Mouse (Mus musculus): Measurements from ENCODE around the gene Zfp213. TPM values are rescaled to one million over a fixed set of nuclear protein-coding genes. Genes with fewer than 3 reads are reported as not detected.
A peak's percentile ranks its signal among the peaks of the same experiment; 100 is the strongest.

Gene Zfp213
- polyA plus RNA-seq, 1 experiment from 2014 or later = 17.0 TPM

DNA sequence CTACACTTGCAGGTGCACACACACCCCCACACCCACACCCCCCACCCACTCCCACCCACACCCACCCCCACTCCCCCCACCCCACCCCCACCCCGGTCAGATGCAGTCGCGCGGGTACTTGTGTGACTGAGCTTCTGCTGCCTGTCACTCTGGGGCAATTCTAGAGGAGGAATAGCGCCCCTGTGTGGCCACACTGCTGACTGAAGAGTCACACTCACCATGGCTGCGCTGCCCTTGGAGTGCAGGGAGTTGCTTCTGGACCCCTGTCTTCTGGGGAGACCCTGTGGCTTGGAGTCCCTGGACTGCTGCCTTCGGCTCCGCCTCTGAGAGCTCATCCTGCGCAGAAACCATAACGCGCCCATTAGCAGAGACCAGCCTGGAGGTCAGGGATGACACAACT, 4.3 kb downstream of the Zfp213 start:
- Histone ChIP-seq H3K9ac (ENCODE audit: low read depth, low read length) (no peak overlapping the region), H3K27me3 (replicated peaks; ENCODE audit: control insufficient read depth, insufficient read depth, low read length) (no peaks in the 10 kb centered on the region), H3K9me3 (ENCODE audit: control insufficient read depth, low read length) (no peaks in the 10 kb centered on the region), H3K4me3 (ENCODE audit: low read length) (no peak overlapping the region), H3K4me1 (ENCODE audit: control insufficient read depth, insufficient read depth, low read depth, low read length) (peaks cover 9% of the 10 kb centered on the region), H3K4me2 (ENCODE audit: low read length) (no peak overlapping the region), H3K27ac (ENCODE audit: low read depth, low read length) (no peak overlapping the region), H3K36me3 (ENCODE audit: control insufficient read depth, insufficient read depth, low read length) (peaks cover 43% of the 10 kb centered on the region)
- ATAC-seq = no peak
- 43% methylated on average over 11 of the region's 11 CpGs for WGBS

DNA sequence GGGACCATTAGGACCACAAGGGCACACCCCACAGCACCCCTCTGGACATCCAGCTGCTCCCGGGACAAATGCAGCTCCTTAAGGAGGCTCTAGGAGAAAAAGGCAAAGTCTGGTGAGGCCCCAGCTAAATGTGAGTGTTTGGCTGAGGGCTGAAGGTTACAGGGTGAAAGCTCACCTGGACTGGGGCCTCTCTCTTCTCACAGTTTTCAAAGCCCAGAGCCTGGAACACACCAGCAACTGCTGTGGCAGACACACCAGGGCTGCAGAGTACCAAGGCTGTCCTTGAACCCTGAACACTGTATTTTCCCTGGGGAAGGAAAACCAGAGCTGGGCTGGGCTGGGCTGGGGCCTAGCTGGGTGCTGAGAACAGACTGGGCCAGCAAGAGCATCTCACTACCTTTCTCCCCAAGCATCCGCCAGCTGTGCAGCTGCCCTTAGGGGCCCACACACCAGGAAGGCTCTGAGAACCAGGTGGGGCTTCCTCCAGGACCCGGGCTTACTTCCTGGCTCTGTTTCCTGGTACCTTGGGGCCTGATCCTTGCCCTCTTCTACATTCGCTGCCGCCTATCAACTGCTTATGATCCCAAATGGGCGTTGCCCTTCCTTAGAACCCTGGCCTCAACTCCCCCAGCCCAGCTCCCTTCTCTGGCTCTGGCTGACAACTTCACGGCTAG, 8.7 kb downstream of the Zfp213 start:
- Histone ChIP-seq H3K4me2 (ENCODE audit: low read length) (no peak overlapping the region), H3K27ac (ENCODE audit: low read depth, low read length) (no peak overlapping the region), H3K36me3 (ENCODE audit: control insufficient read depth, insufficient read depth, low read length) (peaks cover 35% of the 10 kb centered on the region), H3K27me3 (replicated peaks; ENCODE audit: control insufficient read depth, insufficient read depth, low read length) (no peaks in the 10 kb centered on the region), H3K4me1 (ENCODE audit: control insufficient read depth, insufficient read depth, low read depth, low read length) (no peaks in the 10 kb centered on the region; the same call in 1 of the 2 replicates), H3K9me3 (ENCODE audit: control insufficient read depth, low read length) (no peaks in the 10 kb centered on the region), H3K9ac (ENCODE audit: low read depth, low read length) (no peak overlapping the region), H3K4me3 (ENCODE audit: low read length) (no peak overlapping the region)
- ATAC-seq = no peak
- 86% methylated on average over 6 of the region's 7 CpGs for WGBS

DNA sequence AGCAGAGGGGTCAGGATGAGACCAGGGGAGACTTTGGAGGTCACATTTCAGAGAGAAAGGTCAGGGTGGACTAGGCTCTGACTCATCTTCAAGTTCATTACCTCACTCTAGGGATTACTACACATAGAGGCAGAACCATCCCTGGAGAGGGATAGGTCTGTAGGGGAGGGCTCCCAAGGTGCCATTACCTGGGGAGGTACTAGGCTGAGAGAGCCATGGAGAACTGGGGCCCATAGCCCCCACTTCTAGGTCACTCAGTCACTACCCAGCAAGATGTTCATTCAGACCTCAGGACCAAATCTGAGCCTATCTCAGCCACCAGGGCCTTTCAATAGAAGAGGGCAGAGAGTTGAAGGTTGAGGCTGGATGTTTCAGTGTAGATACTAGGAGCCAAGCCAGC, 9.7 kb downstream of the Zfp213 start:
- no peak for ATAC-seq
- Histone ChIP-seq H3K27ac (ENCODE audit: low read depth, low read length) (no peak overlapping the region), H3K27me3 (replicated peaks; ENCODE audit: control insufficient read depth, insufficient read depth, low read length) (no peaks in the 10 kb centered on the region), H3K9me3 (ENCODE audit: control insufficient read depth, low read length) (no peaks in the 10 kb centered on the region), H3K4me2 (ENCODE audit: low read length) (no peak overlapping the region), H3K9ac (ENCODE audit: low read depth, low read length) (no peak overlapping the region), H3K4me1 (ENCODE audit: control insufficient read depth, insufficient read depth, low read depth, low read length) (no peaks in the 10 kb centered on the region; the same call in none of the 2 replicates), H3K36me3 (ENCODE audit: control insufficient read depth, insufficient read depth, low read length) (peaks cover 34% of the 10 kb centered on the region), H3K4me3 (ENCODE audit: low read length) (no peak overlapping the region)

DNA sequence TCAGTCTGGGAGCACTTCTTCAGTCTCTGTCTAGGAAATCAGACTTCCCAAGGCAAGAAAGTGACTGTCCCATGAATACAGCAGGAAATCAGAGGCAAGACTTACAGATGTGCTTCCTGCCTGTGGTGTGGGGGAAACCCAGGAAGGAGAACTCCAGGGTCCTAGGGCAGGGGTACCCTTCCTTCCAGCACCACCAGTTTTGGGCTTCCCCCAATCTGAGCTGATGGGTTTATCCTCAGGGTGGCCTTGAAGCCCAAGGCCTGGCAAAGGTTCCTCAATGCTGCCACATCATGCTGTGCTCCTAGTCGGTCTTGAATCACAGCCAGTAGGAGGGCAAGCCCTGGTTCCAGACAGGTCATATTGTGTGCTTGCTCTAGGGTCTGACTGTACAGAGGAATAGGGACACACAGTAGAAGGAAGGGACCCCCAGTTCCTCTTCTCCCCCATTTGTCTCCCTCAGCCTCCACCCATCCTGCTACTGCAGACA, 10.4 kb downstream of the Zfp213 start:
- ATAC-seq = no peak
- Histone ChIP-seq H3K4me3 (ENCODE audit: low read length) (no peak overlapping the region), H3K4me2 (ENCODE audit: low read length) (no peak overlapping the region), H3K27me3 (replicated peaks; ENCODE audit: control insufficient read depth, insufficient read depth, low read length) (no peaks in the 10 kb centered on the region), H3K27ac (ENCODE audit: low read depth, low read length) (no peak overlapping the region), H3K9ac (ENCODE audit: low read depth, low read length) (no peak overlapping the region), H3K36me3 (ENCODE audit: control insufficient read depth, insufficient read depth, low read length) (peaks cover 27% of the 10 kb centered on the region), H3K4me1 (ENCODE audit: control insufficient read depth, insufficient read depth, low read depth, low read length) (no peaks in the 10 kb centered on the region; the same call in none of the 2 replicates), H3K9me3 (ENCODE audit: control insufficient read depth, low read length) (no peaks in the 10 kb centered on the region)
- WGBS = 86% methylated on average over 1 of the region's 1 CpGs

DNA sequence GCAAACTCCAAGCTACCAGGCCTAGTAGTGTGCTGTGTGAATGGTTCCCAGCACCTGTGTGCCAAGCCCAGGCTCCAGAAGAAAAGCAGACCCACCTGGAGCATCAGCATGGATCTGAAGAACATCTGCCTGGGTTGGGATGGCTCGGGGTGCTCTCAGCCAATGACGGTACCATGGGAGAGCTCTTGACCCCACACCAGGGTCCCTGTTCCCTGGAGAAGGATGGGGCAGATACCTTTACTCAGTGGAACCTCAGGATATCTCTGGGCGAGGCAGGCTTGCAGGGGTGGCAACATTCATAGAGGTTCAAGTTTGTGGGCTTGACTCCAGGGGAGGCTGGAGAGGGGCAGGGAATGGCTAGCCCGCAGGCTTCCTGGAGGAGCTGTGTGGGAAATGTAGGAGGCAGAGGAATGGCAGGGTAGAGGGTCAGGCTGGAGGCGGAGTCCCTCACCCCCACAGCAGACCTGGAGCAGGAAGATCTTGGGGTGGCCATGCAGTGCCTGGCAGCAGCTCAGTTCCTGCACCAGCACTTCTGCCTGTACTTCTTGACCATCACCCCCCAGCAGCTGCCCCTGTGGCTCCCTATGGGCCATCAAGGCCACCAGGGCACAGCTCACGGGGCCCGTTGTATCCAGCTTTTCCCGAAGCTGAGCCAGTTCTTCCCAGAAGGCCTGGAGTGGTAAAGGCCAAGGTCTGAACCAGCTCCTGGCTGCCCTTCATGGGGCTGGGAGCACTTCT, 11.0 kb downstream of the Zfp213 start:
- no peak for ATAC-seq
- Histone ChIP-seq H3K9ac (ENCODE audit: low read depth, low read length) (no peak overlapping the region), H3K27ac (ENCODE audit: low read depth, low read length) (no peak overlapping the region), H3K4me3 (ENCODE audit: low read length) (no peak overlapping the region), H3K36me3 (ENCODE audit: control insufficient read depth, insufficient read depth, low read length) (peaks cover 26% of the 10 kb centered on the region), H3K4me1 (ENCODE audit: control insufficient read depth, insufficient read depth, low read depth, low read length) (no peaks in the 10 kb centered on the region; the same call in none of the 2 replicates), H3K27me3 (replicated peaks; ENCODE audit: control insufficient read depth, insufficient read depth, low read length) (no peaks in the 10 kb centered on the region), H3K4me2 (ENCODE audit: low read length) (no peak overlapping the region), H3K9me3 (ENCODE audit: control insufficient read depth, low read length) (no peaks in the 10 kb centered on the region)
- 91% methylated on average over 8 of the region's 8 CpGs for WGBS

DNA sequence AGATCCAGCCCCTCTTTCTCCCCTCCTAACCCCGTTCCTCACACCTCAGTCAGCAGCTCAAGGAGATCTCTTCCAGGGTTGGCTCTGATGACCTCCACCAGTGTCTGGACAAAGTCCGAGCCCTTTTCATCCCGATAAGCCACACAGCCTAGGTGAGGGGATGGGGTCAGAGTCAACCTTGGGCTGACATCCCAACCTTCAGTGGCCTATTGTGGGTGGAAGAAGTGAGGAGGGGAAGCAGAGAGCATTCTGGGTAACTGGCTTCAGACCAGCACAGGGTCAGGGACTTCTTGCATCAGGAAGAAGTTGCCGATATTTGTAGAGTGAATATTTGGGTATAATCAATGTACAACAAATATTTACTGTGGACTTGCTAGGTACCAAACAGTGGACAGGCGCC, 12.1 kb downstream of the Zfp213 start:
- ATAC-seq = no peak
- Histone ChIP-seq H3K27me3 (replicated peaks; ENCODE audit: control insufficient read depth, insufficient read depth, low read length) (no peaks in the 10 kb centered on the region), H3K36me3 (ENCODE audit: control insufficient read depth, insufficient read depth, low read length) (peaks cover 15% of the 10 kb centered on the region), H3K4me1 (ENCODE audit: control insufficient read depth, insufficient read depth, low read depth, low read length) (no peaks in the 10 kb centered on the region; the same call in none of the 2 replicates), H3K27ac (ENCODE audit: low read depth, low read length) (no peak overlapping the region), H3K9ac (ENCODE audit: low read depth, low read length) (no peak overlapping the region), H3K4me2 (ENCODE audit: low read length) (no peak overlapping the region; the same call in 1 of the 2 replicates), H3K9me3 (ENCODE audit: control insufficient read depth, low read length) (no peaks in the 10 kb centered on the region), H3K4me3 (ENCODE audit: low read length) (no peak overlapping the region)
- WGBS = 61% methylated on average over 5 of the region's 5 CpGs

DNA sequence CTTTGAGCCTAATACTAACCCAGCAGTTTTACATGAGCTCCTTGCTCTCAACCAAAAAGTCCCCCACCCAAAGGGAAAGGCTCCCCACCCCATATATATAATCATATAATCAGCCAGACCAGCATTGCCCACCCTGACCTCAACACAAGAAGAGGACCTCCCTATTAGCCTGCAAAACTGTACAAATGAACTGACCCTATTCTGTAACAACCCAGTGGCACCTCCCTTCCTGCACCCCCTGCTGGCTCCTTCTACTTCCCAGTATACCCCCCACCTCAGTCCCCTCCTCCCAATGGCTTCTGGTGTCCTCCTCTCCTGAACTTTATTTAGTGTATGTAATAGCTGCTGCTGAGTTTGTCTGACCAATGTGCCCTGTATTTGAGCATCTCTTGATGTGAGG, 12.6 kb downstream of the Zfp213 start:
- H3K4me2 ChIP-seq (ENCODE audit: low read length) = peak overlapping the region; percentile 68
- H3K4me3 ChIP-seq (ENCODE audit: low read length) = peak overlapping the region; percentile 51
- no peak for ATAC-seq
- H3K27ac ChIP-seq (ENCODE audit: low read depth, low read length) = no peak overlapping the region; the same call in 1 of the 2 replicates
- H3K27me3 ChIP-seq (replicated peaks; ENCODE audit: control insufficient read depth, insufficient read depth, low read length) = no peaks in the 10 kb centered on the region
- no peaks in the 10 kb centered on the region for H3K9me3 ChIP-seq (ENCODE audit: control insufficient read depth, low read length)
- peaks cover 12% of the 10 kb centered on the region for H3K36me3 ChIP-seq (ENCODE audit: control insufficient read depth, insufficient read depth, low read length)
- H3K4me1 ChIP-seq (ENCODE audit: control insufficient read depth, insufficient read depth, low read depth, low read length) = no peaks in the 10 kb centered on the region; the same call in none of the 2 replicates
- H3K9ac ChIP-seq (ENCODE audit: low read depth, low read length) = peak overlapping the region; percentile 60

DNA sequence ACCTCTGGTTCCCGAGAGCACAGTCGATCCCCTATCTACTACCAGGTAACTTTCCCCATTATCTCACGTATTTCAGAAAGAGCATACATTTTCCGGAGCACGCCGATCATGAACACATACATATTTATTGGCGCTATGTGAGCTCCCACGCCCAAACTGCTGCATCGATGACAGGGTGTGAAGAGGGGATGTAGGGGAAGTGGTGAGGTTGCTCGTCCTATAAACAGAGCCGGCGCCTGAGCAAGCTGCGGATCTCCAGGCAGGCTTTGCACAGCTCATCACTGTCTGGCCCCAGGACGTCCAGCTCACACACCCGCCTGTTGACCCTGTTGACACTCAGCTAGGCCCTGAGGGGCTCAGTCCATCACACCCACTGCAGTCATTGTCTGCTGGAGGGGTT, 13.2 kb downstream of the Zfp213 start:
- Histone ChIP-seq H3K4me1 (ENCODE audit: control insufficient read depth, insufficient read depth, low read depth, low read length) (no peaks in the 10 kb centered on the region; the same call in none of the 2 replicates), H3K4me2 (ENCODE audit: low read length) (peak overlapping the region; percentile 68), H3K36me3 (ENCODE audit: control insufficient read depth, insufficient read depth, low read length) (peaks cover 8% of the 10 kb centered on the region), H3K27ac (ENCODE audit: low read depth, low read length) (peak overlapping the region; percentile 73), H3K4me3 (ENCODE audit: low read length) (peak overlapping the region; percentile 51), H3K9me3 (ENCODE audit: control insufficient read depth, low read length) (no peaks in the 10 kb centered on the region), H3K27me3 (replicated peaks; ENCODE audit: control insufficient read depth, insufficient read depth, low read length) (no peaks in the 10 kb centered on the region), H3K9ac (ENCODE audit: low read depth, low read length) (peak overlapping the region; percentile 60)
- under 1% methylated on average over 15 of the region's 15 CpGs for WGBS
- peak; percentile 16 for ATAC-seq

DNA sequence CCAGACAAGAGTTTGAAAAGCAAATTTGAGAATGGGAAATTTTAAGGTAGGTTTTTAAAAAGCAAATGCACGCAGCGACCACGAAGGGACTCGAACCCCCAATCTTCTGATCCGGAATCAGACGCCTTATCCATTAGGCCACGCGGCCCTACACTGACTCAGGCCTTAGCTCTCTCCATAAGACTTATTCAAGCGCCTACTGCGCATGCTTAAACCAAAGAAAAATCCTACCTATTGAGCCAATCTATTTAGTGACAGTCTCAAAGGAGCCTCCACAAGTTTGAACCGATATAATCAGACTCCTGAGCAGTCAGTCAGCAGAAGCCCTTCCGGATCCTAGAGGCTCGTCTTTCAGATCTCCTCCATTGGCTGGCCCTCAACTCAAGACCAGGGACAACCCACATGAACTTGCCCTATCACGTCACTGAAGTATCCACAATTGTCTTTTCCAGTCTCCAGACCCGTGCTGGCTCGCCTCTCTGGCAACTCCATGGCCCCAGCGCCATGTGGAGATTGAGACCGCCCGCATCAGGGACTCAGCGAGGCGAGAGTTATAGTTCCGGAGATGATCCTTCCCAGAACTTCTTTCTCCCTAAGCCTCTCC, 13.7 kb downstream of the Zfp213 start:
- H3K4me3 ChIP-seq (ENCODE audit: low read length) = peak overlapping the region; percentile 51
- H3K4me2 ChIP-seq (ENCODE audit: low read length) = peak overlapping the region; percentile 68
- whole genome bisulfite sequencing = 1% methylated on average over 22 of the region's 22 CpGs
- H3K27ac ChIP-seq (ENCODE audit: low read depth, low read length) = peak overlapping the region; percentile 73
- peak; percentile 76 for ATAC-seq
- H3K9ac ChIP-seq (ENCODE audit: low read depth, low read length) = peak overlapping the region; percentile 60
- H3K36me3 ChIP-seq (ENCODE audit: control insufficient read depth, insufficient read depth, low read length) = 0 out of 2 replicates have a peak, but pooled peaks cover 4% of the 10 kb centered on the region
- H3K27me3 ChIP-seq (replicated peaks; ENCODE audit: control insufficient read depth, insufficient read depth, low read length) = no peaks in the 10 kb centered on the region
- H3K9me3 ChIP-seq (ENCODE audit: control insufficient read depth, low read length) = no peaks in the 10 kb centered on the region
- H3K4me1 ChIP-seq (ENCODE audit: control insufficient read depth, insufficient read depth, low read depth, low read length) = no peaks in the 10 kb centered on the region; the same call in none of the 2 replicates

Data from hindbrain, embryonic 16.5 days (tissue).